In genomic region chr17:37075181-37075580, GRCm38 (mm10) we compare ENCODE assay signal across 32 mouse cellular contexts. TPM values are rescaled to one million over a fixed set of nuclear protein-coding genes. Genes with fewer than 3 reads are reported as not detected.
DNase-seq lines count a peak whose midpoint lies in the region; ATAC-seq and TF ChIP-seq lines count a peak whose summit lies in the region.
"Had no signal": no experiment of that assay in that cellular context is flagged by ENCODE, and none has a peak within 500 bp of the region (broad histone marks: within the 10 kb centered on the region; RNA-seq: fewer than 3 reads in every experiment).

No protein-coding gene starts in this region.

- TF ChIP-seq POLR2A in ES-Bruce4 (IDR thresholded peaks at IDR 0.05; ENCODE audit: insufficient read depth, low read length): no peak

- peak; percentile 64 for DNase-seq in heart, adult 11 months
- no peak for DNase-seq in heart, adult 8-10 months (ENCODE audit: low spot score)
- DNase-seq in midbrain, embryonic 11.5 days (ENCODE audit: low spot score, missing footprints): peak; percentile 56
- DNase-seq in midbrain, embryonic 10.5 days (ENCODE audit: low spot score): no peak
- DNase-seq in adrenal gland, adult 2 months: no peak
- DNase-seq: adrenal gland, postnatal 14 days; B cell, adult 2 months; cerebellum, adult 11 months; cerebellum, adult 2 months; gastrocnemius, postnatal 10 days; gastrocnemius, postnatal 36 days; heart, postnatal 10 days; heart, postnatal 36 days had no signal

- ATAC-seq in midbrain, embryonic 11.5 days (ENCODE audit: low FRiP score): no peak
- ATAC-seq: forebrain, embryonic 13.5 days; forebrain, embryonic 16.5 days; hindbrain, embryonic 16.5 days; intestine, embryonic 15.5 days; Patski had no signal

- peaks cover 13% of the 10 kb centered on the region for H3K36me3 ChIP-seq in midbrain, embryonic 11.5 days (ENCODE audit: control insufficient read depth, insufficient read depth, low read length)
- H3K36me3 ChIP-seq in midbrain, embryonic 10.5 days: peaks cover 69% of the 10 kb centered on the region
- peaks cover 59% of the 10 kb centered on the region for H3K36me3 ChIP-seq in ES-Bruce4 (ENCODE audit: control insufficient read depth, insufficient read depth, low read length, poor library complexity, severe bottlenecking)

- peak; percentile 59; the same call in 1 of the 2 replicates for TF ChIP-seq EP300 in ES-Bruce4 (IDR thresholded peaks at IDR 0.05; ENCODE audit: insufficient read depth, low read depth, low read length)

- H3K4me3 ChIP-seq in midbrain, embryonic 11.5 days (ENCODE audit: low read depth, low read length): no peak overlapping the region
- no peak overlapping the region for H3K4me3 ChIP-seq in midbrain, embryonic 10.5 days
- no peak overlapping the region for H3K4me3 ChIP-seq in ES-Bruce4 (ENCODE audit: low read depth, low read length)
- H3K4me3 ChIP-seq: forebrain, embryonic 10.5 days; forebrain, embryonic 13.5 days; heart, embryonic 12.5 days; heart, embryonic 15.5 days; hindbrain, embryonic 10.5 days; hindbrain, embryonic 13.5 days; intestine, embryonic 15.5 days had no signal

- no peak overlapping the region for H3K9ac ChIP-seq in midbrain, embryonic 11.5 days (ENCODE audit: low read length)
- H3K9ac ChIP-seq in ES-Bruce4 (ENCODE audit: low read depth, poor library complexity, severe bottlenecking): no peak overlapping the region
- H3K9ac ChIP-seq: forebrain, embryonic 13.5 days; heart, embryonic 12.5 days; heart, embryonic 15.5 days; hindbrain, embryonic 13.5 days; intestine, embryonic 15.5 days had no signal

- TF ChIP-seq CTCF in ES-Bruce4 (IDR thresholded peaks at IDR 0.05; ENCODE audit: low read depth, low read length): no peak

- H3K4me1 ChIP-seq in midbrain, embryonic 11.5 days (ENCODE audit: control insufficient read depth, insufficient read depth, low read length): peaks cover 23% of the 10 kb centered on the region
- peaks cover 46% of the 10 kb centered on the region for H3K4me1 ChIP-seq in midbrain, embryonic 10.5 days
- peaks cover 20% of the 10 kb centered on the region for H3K4me1 ChIP-seq in ES-Bruce4 (ENCODE audit: control insufficient read depth, insufficient read depth, low read length)
- H3K4me1 ChIP-seq: heart, embryonic 15.5 days; intestine, embryonic 15.5 days had no signal

- no peaks in the 10 kb centered on the region for H3K27me3 ChIP-seq in midbrain, embryonic 11.5 days (ENCODE audit: control insufficient read depth, insufficient read depth, low read length)
- no peaks in the 10 kb centered on the region for H3K27me3 ChIP-seq in midbrain, embryonic 10.5 days (ENCODE audit: low read depth, poor library complexity, severe bottlenecking)
- H3K27me3 ChIP-seq in ES-Bruce4 (ENCODE audit: control insufficient read depth, insufficient read depth, low read length, poor library complexity, severe bottlenecking): no peaks in the 10 kb centered on the region
- H3K27me3 ChIP-seq: CH12.LX; forebrain, embryonic 13.5 days; heart, embryonic 12.5 days; heart, embryonic 15.5 days; hindbrain, embryonic 13.5 days; intestine, embryonic 15.5 days; Patski had no signal

- H3K27ac ChIP-seq in midbrain, embryonic 11.5 days (ENCODE audit: low read depth, low read length): no peak overlapping the region
- H3K27ac ChIP-seq in midbrain, embryonic 10.5 days (replicated peaks): no peak overlapping the region
- peak overlapping the region; percentile 7; the same call in 1 of the 2 replicates for H3K27ac ChIP-seq in ES-Bruce4 (ENCODE audit: insufficient read depth, low read length)
- H3K27ac ChIP-seq: forebrain, embryonic 10.5 days; forebrain, embryonic 13.5 days; heart, embryonic 15.5 days; hindbrain, embryonic 10.5 days; hindbrain, embryonic 13.5 days; intestine, embryonic 15.5 days had no signal

- no peak overlapping the region for H3K4me2 ChIP-seq in midbrain, embryonic 11.5 days
- H3K4me2 ChIP-seq: forebrain, embryonic 13.5 days; heart, embryonic 12.5 days; heart, embryonic 15.5 days; hindbrain, embryonic 13.5 days; intestine, embryonic 15.5 days had no signal

- no peaks in the 10 kb centered on the region for H3K9me3 ChIP-seq in midbrain, embryonic 11.5 days (ENCODE audit: control insufficient read depth, low read length)
- H3K9me3 ChIP-seq in midbrain, embryonic 10.5 days (replicated peaks): no peaks in the 10 kb centered on the region
- H3K9me3 ChIP-seq in ES-Bruce4 (replicated peaks; ENCODE audit: control insufficient read depth, insufficient read depth, low read length, poor library complexity, severe bottlenecking): no peaks in the 10 kb centered on the region
- H3K9me3 ChIP-seq: forebrain, embryonic 10.5 days; forebrain, embryonic 13.5 days; G1E; heart, embryonic 12.5 days; heart, embryonic 15.5 days; hindbrain, embryonic 10.5 days; hindbrain, embryonic 13.5 days; intestine, embryonic 15.5 days had no signal

- WGBS in midbrain, embryonic 11.5 days: 83% methylated on average over 6 of the region's 6 CpGs
- 87% methylated on average over 6 of the region's 6 CpGs for WGBS in midbrain, embryonic 10.5 days

RNA-seq across cellular contexts. Expression of gene Olfr90, which starts 13.1 kb away (rescaled TPM):
- not detected for total RNA-seq in heart, adult 8-10 months (2022)
- not detected in 2 replicates for polyA plus RNA-seq in midbrain, embryonic 11.5 days (2014; fragmentation: Nextera tagmentation; extraction: Ambion mirVana)
- 0.17 TPM in 1 of 2 replicates, not detected in the other for polyA plus RNA-seq in midbrain, embryonic 10.5 days (2016; fragmentation: Nextera tagmentation; extraction: Ambion mirVana)
- 0.22 TPM in 1 of 2 replicates, not detected in the other for polyA plus RNA-seq in ES-Bruce4 (2011; ENCODE audit: insufficient read depth, insufficient read length, low read depth, missing spikeins)
- not detected for total RNA-seq in adrenal gland, adult 2 months (2021)
- polyA plus RNA-seq in adrenal gland, adult 2 months (2012; rRNA removed): not detected in 2 replicates
- total RNA-seq: adrenal gland, adult 18-20 months; adrenal gland, postnatal 14 days; CH12.LX; gastrocnemius, adult 18-20 months; gastrocnemius, postnatal 10 days; gastrocnemius, postnatal 36 days; granulocyte monocyte progenitor cell, adult 5-6 weeks; heart, postnatal 10 days; heart, postnatal 36 days had no signal
- polyA plus RNA-seq: cerebellum, adult 2 months; embryonic facial prominence, embryonic 11.5 days; embryonic facial prominence, embryonic 14.5 days; forebrain, embryonic 10.5 days; forebrain, embryonic 16.5 days; G1E; heart, embryonic 12.5 days; heart, embryonic 15.5 days; hindbrain, embryonic 13.5 days; intestine, embryonic 15.5 days; Patski had no signal

RNA-seq across cellular contexts. Expression of gene Olfr91, which starts 22.9 kb away (rescaled TPM):
- not detected for total RNA-seq in heart, adult 8-10 months (2022)
- not detected in 2 replicates for polyA plus RNA-seq in midbrain, embryonic 11.5 days (2014; fragmentation: Nextera tagmentation; extraction: Ambion mirVana)
- not detected in 2 replicates for polyA plus RNA-seq in midbrain, embryonic 10.5 days (2016; fragmentation: Nextera tagmentation; extraction: Ambion mirVana)
- polyA plus RNA-seq in ES-Bruce4 (2011; ENCODE audit: insufficient read depth, insufficient read length, low read depth, missing spikeins): not detected in 2 replicates
- total RNA-seq in adrenal gland, adult 2 months (2021): not detected
- not detected in 2 replicates for polyA plus RNA-seq in adrenal gland, adult 2 months (2012; rRNA removed)
- total RNA-seq: adrenal gland, adult 18-20 months; adrenal gland, postnatal 14 days; adrenal gland, postnatal 4 days; CH12.LX; gastrocnemius, adult 18-20 months; gastrocnemius, postnatal 10 days; gastrocnemius, postnatal 36 days; granulocyte monocyte progenitor cell, adult 5-6 weeks; heart, postnatal 10 days; heart, postnatal 36 days had no signal
- polyA plus RNA-seq: cerebellum, adult 2 months; embryonic facial prominence, embryonic 11.5 days; forebrain, embryonic 10.5 days; forebrain, embryonic 13.5 days; forebrain, embryonic 16.5 days; G1E; heart, embryonic 12.5 days; heart, embryonic 15.5 days; hindbrain, embryonic 10.5 days; hindbrain, embryonic 13.5 days; hindbrain, embryonic 16.5 days; intestine, embryonic 15.5 days; Patski had no signal

RNA-seq across cellular contexts. Expression of gene Gabbr1, which starts 29.4 kb away (rescaled TPM):
- 1 to 10 TPM; 7.2 to 9.2 (median 7.4) TPM for total RNA-seq in heart, adult 8-10 months (2022)
- polyA plus RNA-seq in midbrain, embryonic 11.5 days (2014; fragmentation: Nextera tagmentation; extraction: Ambion mirVana): 14.3 and 14.5 TPM in 2 replicates
- polyA plus RNA-seq in midbrain, embryonic 10.5 days (2016; fragmentation: Nextera tagmentation; extraction: Ambion mirVana): 7.9 and 12.2 TPM in 2 replicates
- polyA plus RNA-seq in ES-Bruce4 (2011; ENCODE audit: insufficient read depth, insufficient read length, low read depth, missing spikeins): 163 and 180 TPM in 2 replicates
- 10 to 100 TPM; 22.5 to 25.7 TPM for total RNA-seq in adrenal gland, adult 2 months (2021)
- polyA plus RNA-seq in adrenal gland, adult 2 months (2012; rRNA removed): 28.3 and 29.1 TPM in 2 replicates

RNA-seq across cellular contexts. Expression of gene Olfr92, which starts 44.7 kb away (rescaled TPM):
- not detected for total RNA-seq in heart, adult 8-10 months (2022)
- not detected in 2 replicates for polyA plus RNA-seq in midbrain, embryonic 11.5 days (2014; fragmentation: Nextera tagmentation; extraction: Ambion mirVana)
- not detected in 2 replicates for polyA plus RNA-seq in midbrain, embryonic 10.5 days (2016; fragmentation: Nextera tagmentation; extraction: Ambion mirVana)
- polyA plus RNA-seq in ES-Bruce4 (2011; ENCODE audit: insufficient read depth, insufficient read length, low read depth, missing spikeins): not detected in 2 replicates
- total RNA-seq in adrenal gland, adult 2 months (2021): not detected
- polyA plus RNA-seq in adrenal gland, adult 2 months (2012; rRNA removed): not detected in 2 replicates
- total RNA-seq: adrenal gland, adult 18-20 months; adrenal gland, postnatal 14 days; adrenal gland, postnatal 4 days; CH12.LX; G1E; gastrocnemius, adult 18-20 months; gastrocnemius, postnatal 10 days; gastrocnemius, postnatal 36 days; granulocyte monocyte progenitor cell, adult 5-6 weeks; heart, postnatal 10 days; heart, postnatal 36 days had no signal
- polyA plus RNA-seq: cerebellum, adult 2 months; embryonic facial prominence, embryonic 11.5 days; embryonic facial prominence, embryonic 14.5 days; forebrain, embryonic 10.5 days; forebrain, embryonic 13.5 days; forebrain, embryonic 16.5 days; G1E; heart, embryonic 12.5 days; heart, embryonic 15.5 days; hindbrain, embryonic 10.5 days; hindbrain, embryonic 13.5 days; hindbrain, embryonic 16.5 days; intestine, embryonic 15.5 days; Patski had no signal

RNA-seq across cellular contexts. Expression of gene Mog, which starts 52.0 kb away (rescaled TPM):
- not detected for total RNA-seq in heart, adult 8-10 months (2022)
- polyA plus RNA-seq in midbrain, embryonic 11.5 days (2014; fragmentation: Nextera tagmentation; extraction: Ambion mirVana): 0.18 and 0.42 TPM in 2 replicates
- polyA plus RNA-seq in midbrain, embryonic 10.5 days (2016; fragmentation: Nextera tagmentation; extraction: Ambion mirVana): 0.10 and 0.15 TPM in 2 replicates
- polyA plus RNA-seq in ES-Bruce4 (2011; ENCODE audit: insufficient read depth, insufficient read length, low read depth, missing spikeins): not detected in 2 replicates
- not detected for total RNA-seq in adrenal gland, adult 2 months (2021)
- not detected in 2 replicates for polyA plus RNA-seq in adrenal gland, adult 2 months (2012; rRNA removed)
- total RNA-seq: adrenal gland, adult 18-20 months; adrenal gland, postnatal 14 days; adrenal gland, postnatal 4 days; CH12.LX; gastrocnemius, adult 18-20 months; gastrocnemius, postnatal 10 days; gastrocnemius, postnatal 36 days; granulocyte monocyte progenitor cell, adult 5-6 weeks; heart, postnatal 10 days; heart, postnatal 36 days had no signal
- polyA plus RNA-seq: G1E; heart, embryonic 12.5 days; heart, embryonic 15.5 days had no signal

Comparison
In these comparisons a context has a peak if more than half of its experiments do, and no peak if none do; other contexts are left out.
1. DNase-seq: peak in heart, adult 11 months (single experiment) and midbrain, embryonic 11.5 days (single experiment); none in heart, adult 8-10 months (single experiment), midbrain, embryonic 10.5 days (single experiment) and adrenal gland, adult 2 months (single experiment).